Mouse (Mus musculus) monocyte, adult 2 months (primary cell): Measurements from ENCODE around the gene Flnb.

Experiments
- DNase-seq, 2 experiments: peaks; one replicate each; pipeline ENCODE4 v3.0.0; 2022; ENCODE audit warnings: low spot score in 2 of 2, low read depth in 1 of 2

The Flnb gene

GRCm38 (mm10) chr14:7943101-7943800 is 125.5 kb downstream of the Flnb start:
- DNase-seq = no peak

GRCm38 (mm10) chr14:7943801-7944135 is 126.0 kb downstream of the Flnb start:
- no peak for DNase-seq

- DNase-seq = no peak
Measured at GRCm38 (mm10) chr14:7944349-7945039, 126.7 kb downstream of the Flnb start.

GRCm38 (mm10) chr14:7945261-7945660 is 127.5 kb downstream of the Flnb start:
- no peak for DNase-seq

GRCm38 (mm10) chr14:7951234-7951633 is 133.5 kb downstream of the Flnb start:
- DNase-seq = no peak

GRCm38 (mm10) chr14:7952610-7953254 is 135.0 kb downstream of the Flnb start:
- DNase-seq = no peak

- no peak for DNase-seq
Measured at GRCm38 (mm10) chr14:7954071-7954471, 136.3 kb downstream of the Flnb start.

GRCm38 (mm10) chr14:7956427-7956826 is 138.7 kb downstream of the Flnb start:
- DNase-seq = no peak

- DNase-seq = no peak
Measured at GRCm38 (mm10) chr14:7957049-7957448, 139.3 kb downstream of the Flnb start, which contains the start of gene Gm45521. Gene Gm45521, plus strand, starts transcription at chr14:7957288.

- no peak for DNase-seq
Measured at GRCm38 (mm10) chr14:7960616-7961015, 142.9 kb downstream of the Flnb start.

- no peak for DNase-seq
Measured at GRCm38 (mm10) chr14:7961714-7962113, 144.0 kb downstream of the Flnb start.

GRCm38 (mm10) chr14:7962626-7963025 is 144.9 kb downstream of the Flnb start:
- DNase-seq = no peak

- no peak for DNase-seq
Measured at GRCm38 (mm10) chr14:7963160-7963559, 145.4 kb downstream of the Flnb start.

- peak in 1 of 2 experiments; percentile 24 for DNase-seq
Measured at GRCm38 (mm10) chr14:7964219-7964889, 146.6 kb downstream of the Flnb start.

- no peak for DNase-seq
Measured at GRCm38 (mm10) chr14:7971889-7972493, 154.2 kb downstream of the Flnb start.

GRCm38 (mm10) chr14:7974643-7975042 is 156.9 kb downstream of the Flnb start:
- DNase-seq = no peak

GRCm38 (mm10) chr14:7975177-7975576 is 157.4 kb downstream of the Flnb start:
- no peak for DNase-seq

GRCm38 (mm10) chr14:7977471-7977870 is 159.7 kb downstream of the Flnb start:
- no peak for DNase-seq

GRCm38 (mm10) chr14:7978183-7978582 is 160.4 kb downstream of the Flnb start:
- DNase-seq = no peak

GRCm38 (mm10) chr14:7981226-7981625 is 163.5 kb downstream of the Flnb start:
- DNase-seq = no peak

GRCm38 (mm10) chr14:7986913-7987312 is 169.2 kb downstream of the Flnb start:
- peak in 1 of 2 experiments; percentile 21 for DNase-seq
